Mouse (Mus musculus) stomach, embryonic 16.5 days (tissue): ENCODE results near the gene Cma2. TPM values are rescaled to one million over a fixed set of nuclear protein-coding genes. Genes with fewer than 3 reads are reported as not detected.
"Not testable (repeated sequence)": the region's sequence is repeated elsewhere in the genome, so short reads cannot be mapped to it uniquely, and the experiment has no call there.

ENCODE experiments used
- ATAC-seq: fragments of 200-750 bp; cut with Nextera tagmentation; 2 replicates; pipeline ENCODE4 v1.8.0; 2017; ENCODE audit warnings: moderate number of reproducible peaks, moderate TSS enrichment; ENCODE audit not compliant: insufficient read depth, low FRiP score
- H3K27ac ChIP-seq: fragments of 300-500 bp; sonication (generic); 2 replicates; pipeline ENCODE4 v1.5.1; 2014; ENCODE audit warnings: low read length
- H3K27me3 ChIP-seq: fragments of 300-500 bp; sonication (generic); 2 replicates; pipeline ENCODE4 v1.6.1; 2014; ENCODE audit warnings: low read length, control low read depth, mixed read lengths; ENCODE audit not compliant: control insufficient read depth, insufficient read depth
- H3K36me3 ChIP-seq: fragments of 300-500 bp; sonication (generic); 2 replicates; pipeline ENCODE4 v1.6.1; 2014; ENCODE audit warnings: low read length; ENCODE audit not compliant: control insufficient read depth, insufficient read depth
- H3K4me1 ChIP-seq: fragments of 300-500 bp; sonication (generic); 2 replicates; pipeline ENCODE4 v1.6.1; 2014; ENCODE audit warnings: low read length, control low read depth, mixed read lengths; ENCODE audit not compliant: control insufficient read depth, insufficient read depth
- H3K4me2 ChIP-seq: fragments of 300-500 bp; sonication (generic); 2 replicates; pipeline ENCODE4 v1.6.1; 2014; ENCODE audit warnings: low read depth, low read length, mixed read lengths
- H3K4me3 ChIP-seq: fragments of 300-500 bp; sonication (generic); replicated peaks from 2 replicates; pipeline ENCODE4 v1.5.1; 2014; ENCODE audit warnings: mild to moderate bottlenecking, low read length
- H3K9ac ChIP-seq: fragments of 300-500 bp; sonication (generic); 2 replicates; pipeline ENCODE4 v1.6.1; 2014; ENCODE audit warnings: low read length
- H3K9me3 ChIP-seq: fragments of 300-500 bp; sonication (generic); replicated peaks from 2 replicates; pipeline ENCODE4 v1.6.1; 2016; ENCODE audit warnings: low read length, control low read depth; ENCODE audit not compliant: control insufficient read depth
- WGBS: fragments of 180-500 bp; shearing (Covaris S2); extraction: QIAGEN DNeasy Blood & Tissue Kit; methylation state at CpG from one replicate; pipeline ENCODE4 v1.1.7; 2014; 5-methylcytosine and 5-hydroxymethylcytosine counted together
- polyA plus RNA-seq: library from polyadenylated mRNA; unstranded; fragments of >200 nt; fragmentation: Nextera tagmentation; extraction: Ambion mirVana; gene quantifications from 2 replicates; pipeline ENCODE4 v1.2.1, GENCODE M21; 2015

The Cma2 gene
- polyA plus RNA-seq, 1 experiment from 2014 or later, result not detected

- not testable (repeated sequence) for H3K4me3 ChIP-seq, H3K4me2 ChIP-seq, H3K4me1 ChIP-seq, ATAC-seq, H3K36me3 ChIP-seq, H3K9me3 ChIP-seq, H3K9ac ChIP-seq, H3K27me3 ChIP-seq, H3K27ac ChIP-seq
- 74% methylated on average over 3 of the region's 3 CpGs for WGBS
Measured at GRCm38 (mm10) chr14:56017671-56018070, 66.9 kb downstream of the Cma2 start, which contains the start of gene Mcpt1. Gene Mcpt1 (plus strand): TSS chr14:56017971.

GRCm38 (mm10) chr14:56019446-56019845, 68.7 kb downstream of the Cma2 start:
- WGBS, result 35% methylated on average over 1 of the region's 1 CpGs

GRCm38 (mm10) chr14:56021305-56021704, 70.5 kb downstream of the Cma2 start:
- not testable (repeated sequence) for H3K4me1 ChIP-seq, H3K27ac ChIP-seq, H3K9ac ChIP-seq, H3K27me3 ChIP-seq, H3K4me3 ChIP-seq, H3K36me3 ChIP-seq, H3K9me3 ChIP-seq, H3K4me2 ChIP-seq
- peak; percentile 40; the same call in 1 of the 2 replicates for ATAC-seq
- 49% methylated on average over 3 of the region's 4 CpGs for WGBS

More at GRCm38 (mm10) chr14:56019446-56019845, 68.7 kb downstream of the Cma2 start:
- no peaks in the 10 kb centered on the region for H3K36me3 ChIP-seq
- H3K27me3 ChIP-seq, result no peaks in the 10 kb centered on the region
- H3K9me3 ChIP-seq, result no peaks in the 10 kb centered on the region
- no peaks in the 10 kb centered on the region for H3K4me1 ChIP-seq
- ATAC-seq, result no peak
- H3K4me3 ChIP-seq, result no peak overlapping the region
- no peak overlapping the region for H3K4me2 ChIP-seq
- H3K9ac ChIP-seq, result no peak overlapping the region
- H3K27ac ChIP-seq, result no peak overlapping the region

Other genes starting within 250 kb of the Cma2 start
- 53.1 and 72.9 TPM in 2 replicates for gene Tgm1, start 237.1 kb upstream of the Cma2 start, polyA plus RNA-seq
- gene Rabggta, start 228.7 kb upstream of the Cma2 start, polyA plus RNA-seq, result 36.3 and 37.1 TPM in 2 replicates
- 107 and 125 TPM in 2 replicates for gene Dhrs1, start 205.3 kb upstream of the Cma2 start, polyA plus RNA-seq
- gene Nop9, start 205.3 kb upstream of the Cma2 start, polyA plus RNA-seq, result 23.8 and 28.4 TPM in 2 replicates
- gene Cideb, start 192.5 kb upstream of the Cma2 start, polyA plus RNA-seq, result 14.8 and 15.1 TPM in 2 replicates
- gene Ltb4r2, start 189.6 kb upstream of the Cma2 start, polyA plus RNA-seq, result 0.71 and 0.81 TPM in 2 replicates
- gene Ltb4r1, start 185.0 kb upstream of the Cma2 start, polyA plus RNA-seq, result 2.4 and 4.8 TPM in 2 replicates
- 7.7 and 8.2 TPM in 2 replicates for gene Adcy4, start 166.9 kb upstream of the Cma2 start, polyA plus RNA-seq
- gene Ripk3, start 162.1 kb upstream of the Cma2 start, polyA plus RNA-seq, result 32.7 and 34.4 TPM in 2 replicates
- 32.9 and 33.9 TPM in 2 replicates for gene Nfatc4, start 127.8 kb upstream of the Cma2 start, polyA plus RNA-seq
- gene Nynrin, start 97.0 kb upstream of the Cma2 start, polyA plus RNA-seq, result 18.0 and 19.3 TPM in 2 replicates
- gene Cbln3, start 66.6 kb upstream of the Cma2 start, polyA plus RNA-seq, result 0.45 and 0.66 TPM in 2 replicates
- 18.5 and 21.7 TPM in 2 replicates for gene Khnyn, start 66.0 kb upstream of the Cma2 start, polyA plus RNA-seq
- gene Sdr39u1, start 50.7 kb upstream of the Cma2 start, polyA plus RNA-seq, result 65.5 and 66.5 TPM in 2 replicates
- gene Cma1, start 6.3 kb upstream of the Cma2 start, polyA plus RNA-seq, result 18.9 and 33.3 TPM in 2 replicates
- gene Mcpt1, start 67.0 kb downstream of the Cma2 start, polyA plus RNA-seq, result 0.22 and 0.48 TPM in 2 replicates
- not detected in 2 replicates for gene Mcpt9, start 79.5 kb downstream of the Cma2 start, polyA plus RNA-seq
- gene Mcpt2, start 91.1 kb downstream of the Cma2 start, polyA plus RNA-seq, result 0.65 and 0.75 TPM in 2 replicates
- 1.5 and 2.1 TPM in 2 replicates for gene Mcpt4, start 111.3 kb downstream of the Cma2 start, polyA plus RNA-seq
- gene Mcpt8, start 134.3 kb downstream of the Cma2 start, polyA plus RNA-seq, result 2.1 and 4.3 TPM in 2 replicates
- gene Ctsg, start 151.6 kb downstream of the Cma2 start, polyA plus RNA-seq, result 0.92 and 1.7 TPM in 2 replicates
- gene Gzme, start 169.6 kb downstream of the Cma2 start, polyA plus RNA-seq, result not detected in 2 replicates
- not detected in 2 replicates for gene Gzmd, start 181.6 kb downstream of the Cma2 start, polyA plus RNA-seq
- gene Gzmg, start 208.6 kb downstream of the Cma2 start, polyA plus RNA-seq, result not detected in 2 replicates
- not detected in 2 replicates for gene Gzmn, start 223.6 kb downstream of the Cma2 start, polyA plus RNA-seq